Mouse (Mus musculus) v-Abl transformed pro-B cells (cell line): ENCODE results near the gene Odam.

Source experiments
- in situ Hi-C, 2 experiments: fragments of 400-800 bp; cut with MboI; formaldehyde crosslinking; loops; one replicate each; pipeline ENCODE4 v1.15.1; 2025; ENCODE audit not compliant: unreplicated experiment in 2 of 2

The Odam gene

DNA sequence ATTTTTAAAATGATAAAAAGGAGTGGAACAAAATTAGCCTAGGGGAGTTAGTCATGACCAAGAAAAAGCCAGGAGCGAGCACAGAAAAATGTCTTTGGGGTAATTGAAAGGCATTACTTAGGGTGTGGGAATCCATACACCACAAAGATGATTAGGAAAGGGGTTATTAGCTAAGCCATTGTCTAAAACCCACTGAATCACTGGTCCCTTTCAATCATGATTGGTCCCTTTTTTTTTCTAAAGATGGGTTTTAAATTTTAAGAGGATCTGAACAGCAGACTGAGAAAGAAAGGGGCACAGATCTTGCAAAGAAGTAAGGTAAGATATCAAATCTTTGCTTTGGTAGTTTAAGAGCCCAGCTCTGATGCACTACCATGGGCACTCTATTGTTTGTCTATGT is at the start of gene Odam:
Gene Odam (plus strand): TSS at position 301 of the 400 bp plus-strand sequence.
- in situ Hi-C loops: no loop called here

DNA sequence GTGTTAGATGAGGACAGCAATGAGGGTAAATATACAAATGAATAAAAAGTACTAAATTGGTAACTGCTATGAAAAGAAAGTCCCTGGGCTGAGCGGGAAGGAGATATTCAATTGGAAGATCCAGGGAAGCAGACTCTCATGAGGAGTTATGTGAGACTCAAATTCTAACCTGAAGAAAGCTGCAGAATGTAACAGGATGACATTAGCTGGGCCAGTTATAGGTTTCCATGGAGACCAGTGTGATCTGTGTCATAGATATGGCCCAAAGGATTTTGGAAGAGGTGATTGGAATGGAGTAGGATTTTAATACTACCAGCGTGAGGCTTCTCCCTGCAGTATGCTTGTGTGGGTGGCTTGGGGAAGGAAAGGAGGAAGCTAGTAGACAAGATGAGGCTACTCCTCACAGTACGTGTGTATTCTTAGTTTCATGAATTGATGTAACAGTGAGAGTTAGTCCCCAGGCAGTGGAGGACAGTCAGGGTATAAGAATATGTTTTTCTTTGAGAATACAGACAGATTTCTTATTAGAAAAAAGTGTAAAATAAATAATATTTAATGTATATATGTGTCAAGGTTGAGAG is 29.6 kb upstream of the Odam start:
- in situ Hi-C loops: no loop called here

DNA sequence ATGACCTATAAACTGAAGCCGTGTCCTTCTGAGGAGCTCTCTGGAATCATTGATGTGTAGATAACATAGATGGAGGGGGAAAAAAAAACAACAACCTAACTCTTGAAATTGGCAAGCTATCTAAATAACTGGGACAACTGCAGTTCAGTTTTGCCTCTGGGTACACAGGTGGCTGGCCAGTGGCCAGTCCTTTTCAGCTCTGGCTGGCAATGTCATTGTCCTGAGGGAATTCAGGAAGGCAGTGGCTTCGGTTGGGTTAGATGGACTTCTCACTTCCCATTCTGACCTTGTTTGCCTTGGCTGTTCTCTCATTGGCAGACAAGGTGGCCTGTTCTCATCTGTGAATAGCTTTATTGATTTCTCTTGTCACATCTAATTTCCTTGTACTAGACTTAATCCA is 14.7 kb upstream of the Odam start:
- in situ Hi-C loops: no loop called here

DNA sequence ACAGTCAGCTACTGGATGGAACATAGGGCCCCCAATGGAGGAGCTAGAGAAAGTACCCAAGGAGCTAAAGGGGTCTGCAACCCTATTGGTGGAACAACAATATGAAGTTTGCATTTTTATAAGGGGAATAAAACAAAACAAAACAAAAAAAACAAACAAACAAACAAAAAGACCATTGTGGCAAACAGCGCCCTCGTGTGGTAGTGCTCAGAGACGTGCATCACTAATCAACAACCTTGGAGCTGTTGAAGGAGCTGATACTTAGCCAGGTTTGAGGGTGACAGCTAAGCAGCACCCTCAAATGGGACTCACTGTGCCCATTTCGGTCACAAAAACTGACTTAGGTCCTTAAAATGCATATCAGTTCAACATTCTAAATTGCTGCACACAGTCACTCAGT is 13.4 kb upstream of the Odam start:
- in situ Hi-C loops: no loop called here

DNA sequence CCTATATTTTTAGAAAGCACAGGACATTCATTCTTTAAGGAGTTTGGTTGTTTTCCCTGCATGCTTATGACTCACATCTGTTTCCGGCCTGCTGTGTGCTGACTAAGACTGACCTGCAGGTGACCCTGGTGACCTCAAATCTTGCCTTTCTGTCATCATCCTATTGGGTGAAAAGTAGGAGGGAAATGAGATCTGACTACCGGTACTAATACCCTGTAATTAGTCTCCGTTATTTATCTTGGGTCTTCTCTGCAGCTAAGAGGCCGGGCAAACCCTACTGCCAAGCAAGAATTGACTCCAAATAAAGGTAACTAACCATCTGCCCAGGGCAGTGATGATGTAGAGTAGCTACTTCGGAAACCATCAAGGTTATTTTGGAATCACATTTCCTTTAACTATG is 40.5 kb downstream of the Odam start, which contains the start of gene Csn3:
Gene Csn3 (plus strand): TSS at position 208 of the 400 bp plus-strand sequence.
- in situ Hi-C loops: no loop called here

DNA sequence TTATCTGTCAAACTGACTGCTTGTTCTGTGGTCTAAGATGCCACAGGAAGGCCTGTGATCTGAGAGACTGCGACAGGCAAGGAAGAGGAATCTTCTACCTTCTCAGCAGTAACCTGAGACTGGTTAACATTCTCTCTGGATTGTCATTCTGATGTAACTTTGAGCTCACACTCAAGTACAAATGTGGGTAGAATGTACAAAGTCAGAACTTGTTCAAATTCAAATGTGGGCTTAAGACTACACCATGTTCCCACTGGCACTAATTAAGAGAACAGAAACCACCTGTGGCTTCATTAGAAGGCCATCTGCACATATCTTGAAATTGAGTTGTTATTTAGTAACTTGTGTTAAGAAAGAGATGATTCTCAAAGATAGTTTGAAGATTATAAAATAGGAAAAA is 46.8 kb downstream of the Odam start:
- in situ Hi-C loops: no loop called here

DNA sequence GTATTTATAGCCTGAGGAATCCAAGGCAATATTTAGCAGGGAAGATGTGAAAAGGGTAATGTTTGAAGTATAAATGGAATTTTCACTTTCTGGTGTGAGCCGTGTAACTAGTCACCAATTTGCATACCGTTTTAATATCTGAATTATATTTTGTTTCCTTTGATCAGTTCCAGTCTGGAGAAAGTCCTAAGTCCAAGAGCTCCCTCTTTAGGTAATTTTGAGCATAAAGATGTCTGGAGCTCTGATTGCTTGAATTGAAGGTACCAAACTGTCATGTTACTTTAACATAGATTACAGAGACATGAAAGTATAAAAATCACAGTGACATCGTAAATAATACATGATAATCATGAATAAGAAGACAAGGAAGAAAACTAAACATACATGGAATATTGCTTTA is 55.9 kb downstream of the Odam start:
- in situ Hi-C loops: no loop called here

DNA sequence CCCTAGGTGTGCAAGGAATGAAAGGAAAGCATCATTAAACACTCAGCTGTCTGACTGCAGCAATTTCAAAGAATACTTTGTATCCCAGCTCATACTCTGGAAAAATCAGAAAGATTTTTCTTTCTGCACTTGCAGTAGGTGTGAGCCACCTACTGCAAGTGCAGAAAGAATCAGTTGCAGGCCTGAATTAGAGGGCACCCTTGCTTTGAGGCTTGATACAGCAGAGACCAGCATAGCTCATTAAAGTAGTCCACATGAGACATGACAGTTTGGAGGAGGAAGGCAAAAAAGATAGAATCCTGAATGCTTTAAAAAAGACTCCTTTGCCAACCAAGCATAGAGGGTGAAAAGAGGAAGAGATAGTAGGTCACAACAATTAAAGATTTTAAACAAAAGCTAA is 57.7 kb downstream of the Odam start:
- in situ Hi-C loops: no loop called here
